Mouse (Mus musculus) megakaryocyte, adult 5-6 weeks (primary cell): ENCODE data around the gene Sh2b3. TPM values are rescaled to one million over a fixed set of nuclear protein-coding genes. Genes with fewer than 3 reads are reported as not detected.

Experiments used
- ATAC-seq: 2 replicates; pipeline ENCODE4 v1.8.0; 2016; ENCODE audit warnings: mild to moderate bottlenecking, inconsistent platforms; ENCODE audit not compliant: poor library complexity, severe bottlenecking
- total RNA-seq, 2 experiments: library from RNA; stranded (forward) in 1 of 2; stranded (reverse) in 1 of 2; fragments of 153-499, 151-499 nt in 1 of 2; fragments of 221-1000, 200-1000 nt in 1 of 2; gene quantifications; 2 replicates each; pipeline versions ENCODE4 v1.2.3 to v1.2.4; 2015 to 2017

The Sh2b3 gene
- total RNA-seq, 2 experiments from 2014 or later = 46.3 to 82.9 TPM

GRCm38 (mm10) chr5:121827876-121828275, 9.6 kb downstream of the Sh2b3 start:
- no peak for ATAC-seq

- ATAC-seq = no peak
These were observed 11.8 kb downstream of the Sh2b3 start for GRCm38 (mm10) chr5:121825606-121826005.

GRCm38 (mm10) chr5:121824121-121824520, 13.3 kb downstream of the Sh2b3 start:
- peak; percentile 89 for ATAC-seq

GRCm38 (mm10) chr5:121823668-121824067, 13.8 kb downstream of the Sh2b3 start:
- ATAC-seq = no peak

GRCm38 (mm10) chr5:121822786-121823505, 14.5 kb downstream of the Sh2b3 start:
- ATAC-seq = no peak

GRCm38 (mm10) chr5:121821552-121821951, 15.9 kb downstream of the Sh2b3 start:
- no peak for ATAC-seq

- ATAC-seq = no peak
These were observed 16.3 kb downstream of the Sh2b3 start for GRCm38 (mm10) chr5:121821116-121821515.

- no peak for ATAC-seq
These were observed 16.8 kb downstream of the Sh2b3 start for GRCm38 (mm10) chr5:121820657-121821056.

GRCm38 (mm10) chr5:121820161-121820560, 17.3 kb downstream of the Sh2b3 start:
- no peak for ATAC-seq

GRCm38 (mm10) chr5:121819559-121819958, 17.9 kb downstream of the Sh2b3 start:
- ATAC-seq = peak; percentile 11; the same call in 1 of the 2 replicates

- ATAC-seq = no peak
These were observed 18.6 kb downstream of the Sh2b3 start for GRCm38 (mm10) chr5:121818862-121819261.

- no peak for ATAC-seq
These were observed 19.0 kb downstream of the Sh2b3 start for GRCm38 (mm10) chr5:121818401-121818800.

GRCm38 (mm10) chr5:121817551-121817950, 19.9 kb downstream of the Sh2b3 start:
- no peak for ATAC-seq

GRCm38 (mm10) chr5:121816611-121817010, 20.8 kb downstream of the Sh2b3 start:
- ATAC-seq = no peak

GRCm38 (mm10) chr5:121815867-121816380, 21.5 kb downstream of the Sh2b3 start:
- no peak for ATAC-seq

GRCm38 (mm10) chr5:121815067-121815466, 22.4 kb downstream of the Sh2b3 start:
- ATAC-seq = peak; percentile 59

- ATAC-seq = no peak
These were observed 23.7 kb downstream of the Sh2b3 start for GRCm38 (mm10) chr5:121813744-121814143.

GRCm38 (mm10) chr5:121812526-121813243, 24.8 kb downstream of the Sh2b3 start:
- ATAC-seq = no peak

- peak; percentile 28 for ATAC-seq
These were observed 25.9 kb downstream of the Sh2b3 start for GRCm38 (mm10) chr5:121811485-121811931.

GRCm38 (mm10) chr5:121810331-121811151, 26.9 kb downstream of the Sh2b3 start:
- no peak for ATAC-seq

- no peak for ATAC-seq
These were observed 27.7 kb downstream of the Sh2b3 start for GRCm38 (mm10) chr5:121809667-121810224.
